ENCODE assay signal across 9 mouse cellular contexts in genomic region chr6:140995340-140996135, GRCm38 (mm10).
A peak's percentile ranks its signal among the peaks of the same experiment; 100 is the strongest.
DNase-seq lines count a peak whose midpoint lies in the region; ATAC-seq lines count a peak whose summit lies in the region.
"Had no signal": no experiment of that assay in that cellular context is flagged by ENCODE, and none has a peak within 500 bp of the region (broad histone marks: within the 10 kb centered on the region; RNA-seq: fewer than 3 reads in every experiment).

No protein-coding gene starts in this region.

- no peak for ATAC-seq in liver, embryonic 12.5 days
- ATAC-seq in intestine, embryonic 14.5 days (replicated peaks; ENCODE audit: low FRiP score, low TSS enrichment, low read depth): peak; percentile 79
- peak; percentile 6; the same call in 1 of the 2 replicates for ATAC-seq in midbrain, embryonic 16.5 days

- H3K9me3 ChIP-seq in liver, embryonic 12.5 days (replicated peaks): peaks cover 18% of the 10 kb centered on the region; the same call in 1 of the 2 replicates
- peaks cover 6% of the 10 kb centered on the region; the same call in 1 of the 2 replicates for H3K9me3 ChIP-seq in intestine, embryonic 14.5 days (ENCODE audit: control insufficient read depth, low read length)
- no peaks in the 10 kb centered on the region for H3K9me3 ChIP-seq in midbrain, embryonic 16.5 days (replicated peaks; ENCODE audit: control insufficient read depth, low read length, poor library complexity, severe bottlenecking)

- no peak overlapping the region for H3K9ac ChIP-seq in liver, embryonic 12.5 days
- H3K9ac ChIP-seq in intestine, embryonic 14.5 days (ENCODE audit: low read length): no peak overlapping the region
- H3K9ac ChIP-seq in midbrain, embryonic 16.5 days (ENCODE audit: low read depth, low read length): no peak overlapping the region
- H3K9ac ChIP-seq: liver, embryonic 13.5 days had no signal

- H3K27ac ChIP-seq in liver, embryonic 12.5 days: no peak overlapping the region
- peak overlapping the region; percentile 48; the same call in 1 of the 2 replicates for H3K27ac ChIP-seq in intestine, embryonic 14.5 days (ENCODE audit: low read depth)
- H3K27ac ChIP-seq in midbrain, embryonic 16.5 days (ENCODE audit: low read length): peak overlapping the region; percentile 58; the same call in 1 of the 2 replicates
- H3K27ac ChIP-seq: liver, embryonic 13.5 days had no signal

- H3K4me1 ChIP-seq in liver, embryonic 12.5 days: no peaks in the 10 kb centered on the region
- H3K4me1 ChIP-seq in intestine, embryonic 14.5 days (replicated peaks; ENCODE audit: control insufficient read depth, insufficient read depth, low read length): no peaks in the 10 kb centered on the region
- H3K4me1 ChIP-seq in midbrain, embryonic 16.5 days (ENCODE audit: control insufficient read depth, insufficient read depth, low read length): peaks cover 7% of the 10 kb centered on the region; the same call in 1 of the 2 replicates
- H3K4me1 ChIP-seq: liver, embryonic 13.5 days had no signal

- H3K4me2 ChIP-seq in liver, embryonic 12.5 days: no peak overlapping the region
- no peak overlapping the region for H3K4me2 ChIP-seq in intestine, embryonic 14.5 days (ENCODE audit: low read length)
- H3K4me2 ChIP-seq in midbrain, embryonic 16.5 days (ENCODE audit: low read length): no peak overlapping the region
- H3K4me2 ChIP-seq: liver, embryonic 13.5 days had no signal

- H3K36me3 ChIP-seq in liver, embryonic 12.5 days: no peaks in the 10 kb centered on the region
- no peaks in the 10 kb centered on the region for H3K36me3 ChIP-seq in intestine, embryonic 14.5 days (ENCODE audit: control insufficient read depth, insufficient read depth, low read length)
- H3K36me3 ChIP-seq in midbrain, embryonic 16.5 days (ENCODE audit: control insufficient read depth, insufficient read depth, low read length): no peaks in the 10 kb centered on the region
- H3K36me3 ChIP-seq: liver, embryonic 13.5 days had no signal

- H3K27me3 ChIP-seq in liver, embryonic 12.5 days (replicated peaks): no peaks in the 10 kb centered on the region
- H3K27me3 ChIP-seq in intestine, embryonic 14.5 days (replicated peaks; ENCODE audit: control insufficient read depth, insufficient read depth, low read length): no peaks in the 10 kb centered on the region
- no peaks in the 10 kb centered on the region for H3K27me3 ChIP-seq in midbrain, embryonic 16.5 days (ENCODE audit: control insufficient read depth, insufficient read depth, low read depth, low read length)
- H3K27me3 ChIP-seq: liver, embryonic 13.5 days had no signal

- no peak overlapping the region for H3K4me3 ChIP-seq in liver, embryonic 12.5 days
- H3K4me3 ChIP-seq in intestine, embryonic 14.5 days (ENCODE audit: low read depth, low read length): no peak overlapping the region
- no peak overlapping the region for H3K4me3 ChIP-seq in midbrain, embryonic 16.5 days (ENCODE audit: low read depth, low read length)
- H3K4me3 ChIP-seq: liver, embryonic 13.5 days had no signal

- WGBS in liver, embryonic 12.5 days (ENCODE audit: insufficient replicate concordance): 57% methylated on average over 14 of the region's 14 CpGs
- WGBS in intestine, embryonic 14.5 days: 63% methylated on average over 14 of the region's 14 CpGs
- 36% methylated on average over 14 of the region's 14 CpGs for WGBS in midbrain, embryonic 16.5 days

- DNase-seq in adrenal gland, postnatal 14 days: peak; percentile 37
- no peak for DNase-seq in adrenal gland, adult 8-10 months
- DNase-seq in liver: peak; percentile 16
- DNase-seq in intestine, embryonic 14.5 days (ENCODE audit: low spot score): peak; percentile 63
- DNase-seq in spleen, postnatal 14 days (ENCODE audit: low spot score in 2 of 2): no peak
- DNase-seq in kidney, adult 11 months: no peak
- DNase-seq: liver, embryonic 13.5 days had no signal

Comparison
In these comparisons a context has a peak if more than half of its experiments do, and no peak if none do; other contexts are left out.
1. DNase-seq: peak in adrenal gland, postnatal 14 days (single experiment), liver (single experiment) and intestine, embryonic 14.5 days (single experiment); none in adrenal gland, adult 8-10 months (single experiment), spleen, postnatal 14 days (0 of 2) and kidney, adult 11 months (single experiment).